In the genomic region with DNA sequence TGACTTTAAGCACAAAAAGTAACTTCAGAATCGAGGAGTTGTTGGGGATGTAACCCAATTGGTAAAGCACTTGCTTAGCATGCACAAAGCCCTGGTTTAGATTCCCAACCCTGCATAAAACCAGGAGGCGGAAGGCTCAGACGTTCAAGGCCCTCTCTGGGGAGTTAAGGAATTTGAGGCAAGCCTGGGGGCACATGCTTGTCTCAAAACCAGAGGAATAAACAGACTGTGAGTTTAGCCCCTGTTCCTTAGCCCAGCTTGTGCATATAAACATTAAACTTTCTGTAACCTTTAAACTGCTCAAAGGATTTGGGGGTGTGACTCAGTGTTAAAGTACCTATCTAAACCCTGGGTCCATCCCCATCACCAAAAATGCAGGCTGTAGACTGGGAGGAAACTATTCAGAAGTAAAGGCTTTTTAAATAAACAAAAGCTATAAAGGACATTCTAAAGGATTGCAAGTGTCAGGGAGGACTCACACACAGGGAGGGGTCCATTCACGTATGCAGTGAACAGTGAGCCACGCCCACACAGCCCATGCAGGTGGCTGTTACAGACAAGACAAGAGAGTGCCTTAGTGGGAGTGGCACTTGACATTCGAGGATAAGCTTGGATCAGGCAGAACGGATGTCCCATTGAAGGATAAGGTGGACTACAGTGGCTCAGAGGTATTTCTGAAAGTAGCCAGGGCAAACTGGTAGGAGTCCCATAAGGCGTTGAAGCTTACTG, we compare ENCODE assay signal across 24 mouse cellular contexts. TPM values are rescaled to one million over a fixed set of nuclear protein-coding genes. Genes with fewer than 3 reads are reported as not detected.
DNase-seq lines count a peak whose midpoint lies in the region; ATAC-seq and TF ChIP-seq lines count a peak whose summit lies in the region.
"Had no signal": no experiment of that assay in that cellular context is flagged by ENCODE, and none has a peak within 500 bp of the region (broad histone marks: within the 10 kb centered on the region; RNA-seq: fewer than 3 reads in every experiment).

No protein-coding gene starts in this region.

- peak; percentile 4 for DNase-seq in gastrocnemius, adult 2 months
- DNase-seq in gastrocnemius, postnatal 25 days = no peak
- DNase-seq in ES-CJ7 (ENCODE audit: low read depth, low spot score) = peak; percentile 74
- peak; percentile 63 for DNase-seq in c-Kit-positive CD71-positive TER-119-positive erythroid progenitor cells, embryonic 14.5 days (ENCODE audit: low spot score)
- no peak for DNase-seq in spleen, postnatal 14 days (ENCODE audit: low spot score in 2 of 2)
- no peak for DNase-seq in neural tube, embryonic 10.5 days (ENCODE audit: extremely low spot score, low spot score)
- DNase-seq: cerebellum, adult 11 months; cerebellum, adult 9-11 months; heart, postnatal 14 days; left cerebral cortex, postnatal 4 days; spleen, adult 18-20 months had no signal

- H3K4me3 ChIP-seq in gastrocnemius, adult 2 months = no peak overlapping the region
- H3K4me3 ChIP-seq in liver, embryonic 16.5 days (ENCODE audit: low read depth, low read length) = no peak overlapping the region
- H3K4me3 ChIP-seq: embryonic facial prominence, embryonic 12.5 days; erythroblast, embryonic 14.5 days; forebrain, embryonic 12.5 days; heart, embryonic 12.5 days; limb, embryonic 15.5 days; midbrain, embryonic 12.5 days had no signal

- H3K9me3 ChIP-seq in liver, embryonic 16.5 days (replicated peaks; ENCODE audit: control insufficient read depth, low read length) = no peaks in the 10 kb centered on the region
- H3K9me3 ChIP-seq: embryonic facial prominence, embryonic 12.5 days; forebrain, embryonic 12.5 days; heart, embryonic 12.5 days; limb, embryonic 15.5 days; midbrain, embryonic 12.5 days had no signal

- H3K27ac ChIP-seq in gastrocnemius, adult 2 months = no peak overlapping the region
- H3K27ac ChIP-seq in liver, embryonic 16.5 days (ENCODE audit: low read length) = no peak overlapping the region
- H3K27ac ChIP-seq: embryonic facial prominence, embryonic 12.5 days; forebrain, embryonic 12.5 days; hindbrain, postnatal 0 days; kidney, postnatal 0 days; limb, embryonic 15.5 days; macrophage; midbrain, embryonic 12.5 days had no signal

- no peak overlapping the region for H3K9ac ChIP-seq in liver, embryonic 16.5 days (ENCODE audit: low read depth, low read length)
- H3K9ac ChIP-seq: embryonic facial prominence, embryonic 12.5 days; forebrain, embryonic 12.5 days; heart, embryonic 12.5 days; limb, embryonic 15.5 days; midbrain, embryonic 12.5 days had no signal

- TF ChIP-seq CTCF in gastrocnemius, adult 2 months (IDR thresholded peaks at IDR 0.05) = no peak

- peaks cover 24% of the 10 kb centered on the region for H3K4me1 ChIP-seq in liver, embryonic 16.5 days (ENCODE audit: control insufficient read depth, low read depth, low read length)

- peaks cover 3% of the 10 kb centered on the region for H3K27me3 ChIP-seq in liver, embryonic 16.5 days (ENCODE audit: control insufficient read depth, insufficient read depth, low read depth, low read length)

- WGBS in liver, embryonic 16.5 days (ENCODE audit: insufficient replicate concordance) = 38% methylated on average over 8 of the region's 8 CpGs

- peak; percentile 43 for ATAC-seq in liver, embryonic 16.5 days (ENCODE audit: low read depth)
- no peak for ATAC-seq in erythroblast, adult 5-6 weeks (replicated peaks; ENCODE audit: low FRiP score, poor library complexity, severe bottlenecking)
- ATAC-seq: CD4-positive, CD25-positive, alpha-beta regulatory T cell, adult 4 months; hindbrain, postnatal 0 days had no signal

- intact Hi-C loops in gastrocnemius, adult 2 months (cut with DNase I) = no loop called here

- no peaks in the 10 kb centered on the region for H3K36me3 ChIP-seq in liver, embryonic 16.5 days (ENCODE audit: control insufficient read depth, insufficient read depth)
- H3K36me3 ChIP-seq: embryonic facial prominence, embryonic 12.5 days; forebrain, embryonic 12.5 days; heart, embryonic 12.5 days; limb, embryonic 15.5 days; midbrain, embryonic 12.5 days had no signal

- H3K4me2 ChIP-seq in liver, embryonic 16.5 days (ENCODE audit: low read depth, low read length) = no peak overlapping the region
- H3K4me2 ChIP-seq: embryonic facial prominence, embryonic 12.5 days; forebrain, embryonic 12.5 days; heart, embryonic 12.5 days; limb, embryonic 15.5 days; midbrain, embryonic 12.5 days had no signal

RNA-seq across cellular contexts. Expression of a gene that starts 1.6 kb away (rescaled TPM):
- 1 to 10 TPM in 1 of 2 experiments, under 1 TPM in 1; 0.69 to 1.6 TPM for total RNA-seq in gastrocnemius, adult 2 months (2021)
- under 1 TPM; 0.94 to 1.00 TPM for total RNA-seq in gastrocnemius, postnatal 25 days (2021)
- polyA plus RNA-seq in liver, embryonic 16.5 days (2015; fragmentation: Nextera tagmentation; extraction: Ambion mirVana) = 1.1 and 1.4 TPM in 2 replicates
- not detected in 2 replicates for total RNA-seq in erythroblast, adult 5-6 weeks (2015; ENCODE audit: low replicate concordance)
- total RNA-seq in erythroblast, adult 5-6 weeks (2017; ENCODE audit: low replicate concordance) = not detected in 2 replicates
- total RNA-seq: granulocyte monocyte progenitor cell, adult 5-6 weeks had no signal
- polyA plus RNA-seq: macrophage had no signal

RNA-seq across cellular contexts. Expression of a gene that starts 17.9 kb away (rescaled TPM):
- 1 to 10 TPM; 1.8 to 2.6 TPM for total RNA-seq in gastrocnemius, adult 2 months (2021)
- total RNA-seq in gastrocnemius, postnatal 25 days (2021) = 1 to 10 TPM; 2.2 to 2.9 TPM
- 9.2 and 9.6 TPM in 2 replicates for polyA plus RNA-seq in liver, embryonic 16.5 days (2015; fragmentation: Nextera tagmentation; extraction: Ambion mirVana)
- total RNA-seq in erythroblast, adult 5-6 weeks (2015; ENCODE audit: low replicate concordance) = 2.1 and 3.1 TPM in 2 replicates
- total RNA-seq in erythroblast, adult 5-6 weeks (2017; ENCODE audit: low replicate concordance) = 0.70 and 5.7 TPM in 2 replicates

Comparison
In these comparisons a context has a peak if more than half of its experiments do, and no peak if none do; other contexts are left out.
1. DNase-seq: peak in gastrocnemius, adult 2 months (single experiment), ES-CJ7 (single experiment) and c-Kit-positive CD71-positive TER-119-positive erythroid progenitor cells, embryonic 14.5 days (single experiment); none in gastrocnemius, postnatal 25 days (single experiment), spleen, postnatal 14 days (0 of 2) and neural tube, embryonic 10.5 days (single experiment).